Mouse (Mus musculus) bone marrow, adult 2 months (tissue): ENCODE data around the gene Acadvl. TPM values are rescaled to one million over a fixed set of nuclear protein-coding genes. Genes with fewer than 3 reads are reported as not detected.

Source experiments
- H3K27ac ChIP-seq: fragments of 200-500 bp; 2 replicates; pipeline ENCODE4 v1.5.1; 2012; ENCODE audit warnings: low read depth, mild to moderate bottlenecking, control low read depth, inconsistent platforms, low read length; ENCODE audit not compliant: control insufficient read depth, poor library complexity, insufficient read depth
- H3K4me1 ChIP-seq: fragments of 200-500 bp; 2 replicates; pipeline ENCODE4 v1.6.1; 2011; ENCODE audit warnings: low read length; ENCODE audit not compliant: control insufficient read depth, insufficient read depth
- H3K4me3 ChIP-seq: fragments of 200-500 bp; replicated peaks from 2 replicates; pipeline ENCODE3; 2011; ENCODE audit warnings: mild to moderate bottlenecking, low read depth, low read length, control low read depth; ENCODE audit not compliant: control insufficient read depth
- CTCF ChIP-seq: fragments of 200-500 bp; IDR thresholded peaks from 2 replicates; pipeline ENCODE4 v1.5.1; 2011; ENCODE audit warnings: low read length, control low read depth; ENCODE audit not compliant: control insufficient read depth, insufficient read depth
- POLR2A ChIP-seq: fragments of 200-500 bp; IDR thresholded peaks from 2 replicates; pipeline ENCODE4 v1.6.1; 2011; ENCODE audit warnings: low read depth, mild to moderate bottlenecking, control low read depth, low read length, borderline replicate concordance; ENCODE audit not compliant: control insufficient read depth
- WGBS: fragments of 180-500 bp; shearing (Covaris S2); methylation state at CpG from one replicate; pipeline ENCODE4 v1.1.7; 2018; 5-methylcytosine and 5-hydroxymethylcytosine counted together
- polyA plus RNA-seq: library from polyadenylated mRNA; stranded (reverse); fragments of >200 nt; gene quantifications from 2 replicates; pipeline ENCODE4 v1.2.4, GENCODE M21; 2011; ENCODE audit warnings: low replicate concordance; ENCODE audit not compliant: missing spikeins, insufficient read depth, insufficient read length

Gene Acadvl
- polyA plus RNA-seq, 1 experiment: 28.9 TPM

- TF ChIP-seq CTCF: peak; percentile 26; the same call in 1 of the 2 replicates
- TF ChIP-seq POLR2A: no peak
- Histone ChIP-seq H3K4me1 (peaks cover 2% of the 10 kb centered on the region), H3K4me3 (no peak overlapping the region)
Observed at GRCm38 (mm10) chr11:70001865-70002264, 13.3 kb downstream of the Acadvl start.

GRCm38 (mm10) chr11:70001159-70001558, 14.1 kb downstream of the Acadvl start:
- 11% methylated on average over 8 of the region's 8 CpGs for WGBS
- no peak overlapping the region for H3K27ac ChIP-seq
- H3K4me3 ChIP-seq: peak overlapping the region; percentile 82
- H3K4me1 ChIP-seq: peaks cover 2% of the 10 kb centered on the region
- TF ChIP-seq CTCF (no peak), POLR2A (no peak)

More at GRCm38 (mm10) chr11:70001865-70002264, 13.3 kb downstream of the Acadvl start:
- H3K27ac ChIP-seq: no peak overlapping the region

GRCm38 (mm10) chr11:70000396-70000898, 14.8 kb downstream of the Acadvl start, which contains the start of gene Dvl2:
TSS of gene Dvl2 (plus strand) at chr11:70000595.
- 1% methylated on average over 48 of the region's 48 CpGs for WGBS
- H3K4me1 ChIP-seq: peaks cover 2% of the 10 kb centered on the region
- TF ChIP-seq POLR2A (peak; percentile 85; the same call in 1 of the 2 replicates), CTCF (no peak)
- peak within 1 kb of the TSS; percentile 82 for H3K4me3 ChIP-seq
- peak within 1 kb of the TSS; percentile 86 for H3K27ac ChIP-seq

GRCm38 (mm10) chr11:69999666-70000065, 15.5 kb downstream of the Acadvl start:
- no peak overlapping the region for H3K4me3 ChIP-seq
- no peak for TF ChIP-seq POLR2A
- no peak for TF ChIP-seq CTCF
- peaks cover 2% of the 10 kb centered on the region for H3K4me1 ChIP-seq
- 81% methylated on average over 8 of the region's 8 CpGs for WGBS
- H3K27ac ChIP-seq: no peak overlapping the region

- Histone ChIP-seq H3K4me1 (peaks cover 2% of the 10 kb centered on the region), H3K27ac (peak overlapping the region; percentile 1; the same call in 1 of the 2 replicates), H3K4me3 (no peak overlapping the region)
- WGBS: 83% methylated on average over 27 of the region's 27 CpGs
- TF ChIP-seq POLR2A (no peak), CTCF (0 out of 2 replicates have a peak, but pooled peaks have one; percentile 15)
Observed at GRCm38 (mm10) chr11:69998567-69999491, 16.4 kb downstream of the Acadvl start.

- peak overlapping the region; percentile 89 for H3K4me3 ChIP-seq
- TF ChIP-seq POLR2A (peak; percentile 56; the same call in 1 of the 2 replicates), CTCF (no peak)
- H3K4me1 ChIP-seq: peaks cover 4% of the 10 kb centered on the region
- H3K27ac ChIP-seq: peak overlapping the region; percentile 98
- 2% methylated on average over 41 of the region's 44 CpGs for WGBS
Observed at GRCm38 (mm10) chr11:69997070-69997509, 18.1 kb downstream of the Acadvl start.

- under 1% methylated on average over 66 of the region's 66 CpGs for WGBS
- Histone ChIP-seq H3K27ac (peak overlapping the region; percentile 98), H3K4me3 (peak overlapping the region; percentile 89), H3K4me1 (peaks cover 4% of the 10 kb centered on the region)
- TF ChIP-seq POLR2A (no peak), CTCF (no peak)
Observed at GRCm38 (mm10) chr11:69996161-69997061, 18.8 kb downstream of the Acadvl start.
